Mouse (Mus musculus): ENCODE measurements around the gene Igfbp2.

The Igfbp2 gene

GRCm38 (mm10) chr1:72823751-72824706, at the start of gene Igfbp2:
Gene Igfbp2, plus strand, starts transcription at chr1:72824503.
- DNase-seq (ENCODE audit: extremely low read depth, low read depth, low spot score): no peak

DNA sequence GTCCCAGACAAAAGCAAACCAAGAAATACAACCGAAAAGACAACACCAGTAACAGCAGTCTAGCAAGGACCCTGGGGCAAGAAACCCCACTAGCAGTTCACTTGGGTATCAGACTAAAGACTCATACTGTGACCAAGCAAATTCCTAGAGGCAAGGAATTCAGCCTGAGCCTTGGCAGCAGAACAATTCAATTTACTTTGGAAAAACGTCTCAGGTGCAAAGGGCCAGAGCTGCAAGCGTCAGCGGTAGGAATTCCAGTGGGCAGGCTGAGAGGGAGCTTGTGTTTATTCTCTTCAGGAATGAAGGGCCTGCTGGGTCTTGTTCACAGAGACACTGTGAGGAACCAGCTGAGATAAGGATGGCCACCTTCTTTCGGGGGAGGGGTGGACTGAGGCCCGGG, 45.5 kb upstream of the Igfbp2 start:
- no peak for DNase-seq (ENCODE audit: extremely low read depth, low read depth, low spot score)

DNA sequence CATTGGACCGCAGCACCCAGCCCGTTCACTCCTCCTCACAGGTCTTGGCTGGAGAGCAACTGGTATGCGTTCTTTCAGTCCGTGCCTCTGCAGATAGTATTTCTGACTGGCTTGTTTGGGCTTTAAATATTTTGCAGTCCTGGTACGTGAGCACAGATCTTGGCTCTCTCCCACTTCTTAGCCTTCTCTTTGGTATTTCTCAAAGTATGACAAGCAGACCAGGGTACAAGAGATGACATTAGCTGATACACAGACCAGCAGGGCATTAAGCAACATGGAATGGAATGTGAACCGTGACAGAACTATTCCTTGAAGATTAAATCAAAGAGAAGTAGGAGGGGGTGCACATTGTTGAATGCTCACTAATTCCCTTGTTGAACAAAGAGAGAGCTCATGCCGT, 43.6 kb upstream of the Igfbp2 start:
- DNase-seq (ENCODE audit: extremely low read depth, low read depth, low spot score): no peak

GRCm38 (mm10) chr1:72783341-72783740, 41.0 kb upstream of the Igfbp2 start:
- no peak for DNase-seq (ENCODE audit: extremely low read depth, low read depth, low spot score)

DNA sequence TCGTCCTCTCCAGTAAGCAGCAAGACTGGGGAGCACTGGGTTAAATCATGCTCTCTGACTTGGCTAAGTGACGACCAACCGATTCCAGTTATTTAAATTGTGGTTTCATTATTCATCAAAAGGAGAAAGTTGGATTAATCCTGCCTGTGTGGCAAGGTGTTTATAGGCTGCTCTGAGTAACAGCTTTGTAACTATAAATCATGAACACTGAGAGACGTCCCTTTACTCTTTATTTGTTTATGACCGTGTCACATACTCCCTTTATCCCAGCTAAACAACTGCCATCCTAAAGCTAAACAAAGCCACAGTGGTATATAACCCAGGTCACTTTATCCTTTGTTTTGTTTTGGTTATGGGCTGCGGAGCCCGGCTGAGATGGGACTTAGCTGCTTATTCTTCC, 40.3 kb upstream of the Igfbp2 start:
- DNase-seq (ENCODE audit: extremely low read depth, low read depth, low spot score): no peak

- no peak for DNase-seq (ENCODE audit: extremely low read depth, low read depth, low spot score)
Measured at GRCm38 (mm10) chr1:72790670-72791069, 33.6 kb upstream of the Igfbp2 start.

GRCm38 (mm10) chr1:72791743-72792142, 32.6 kb upstream of the Igfbp2 start:
- DNase-seq (ENCODE audit: extremely low read depth, low read depth, low spot score): no peak

GRCm38 (mm10) chr1:72792262-72792661, 32.0 kb upstream of the Igfbp2 start:
- DNase-seq (ENCODE audit: extremely low read depth, low read depth, low spot score): no peak

DNA sequence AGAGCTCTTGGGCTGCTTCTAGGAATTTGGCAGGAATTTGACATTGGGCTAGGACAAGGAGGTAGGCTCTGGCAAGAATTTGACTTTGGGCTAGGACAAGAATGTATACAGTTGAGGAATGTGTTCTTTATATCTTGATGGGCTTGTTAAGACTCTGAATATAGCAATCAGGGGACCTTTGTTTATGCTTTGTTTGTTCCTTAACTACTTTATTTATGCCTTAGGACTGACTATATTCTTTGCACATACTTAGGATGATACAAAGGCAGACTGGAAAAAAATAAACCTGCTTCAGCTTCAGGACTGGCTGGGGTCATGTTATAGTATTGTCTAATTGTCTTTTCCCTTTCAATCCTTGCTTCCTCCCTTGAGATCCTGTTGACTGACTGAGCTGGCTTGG, 31.1 kb upstream of the Igfbp2 start:
- no peak for DNase-seq (ENCODE audit: extremely low read depth, low read depth, low spot score)

GRCm38 (mm10) chr1:72796128-72796527, 28.2 kb upstream of the Igfbp2 start:
- no peak for DNase-seq (ENCODE audit: extremely low read depth, low read depth, low spot score)

DNA sequence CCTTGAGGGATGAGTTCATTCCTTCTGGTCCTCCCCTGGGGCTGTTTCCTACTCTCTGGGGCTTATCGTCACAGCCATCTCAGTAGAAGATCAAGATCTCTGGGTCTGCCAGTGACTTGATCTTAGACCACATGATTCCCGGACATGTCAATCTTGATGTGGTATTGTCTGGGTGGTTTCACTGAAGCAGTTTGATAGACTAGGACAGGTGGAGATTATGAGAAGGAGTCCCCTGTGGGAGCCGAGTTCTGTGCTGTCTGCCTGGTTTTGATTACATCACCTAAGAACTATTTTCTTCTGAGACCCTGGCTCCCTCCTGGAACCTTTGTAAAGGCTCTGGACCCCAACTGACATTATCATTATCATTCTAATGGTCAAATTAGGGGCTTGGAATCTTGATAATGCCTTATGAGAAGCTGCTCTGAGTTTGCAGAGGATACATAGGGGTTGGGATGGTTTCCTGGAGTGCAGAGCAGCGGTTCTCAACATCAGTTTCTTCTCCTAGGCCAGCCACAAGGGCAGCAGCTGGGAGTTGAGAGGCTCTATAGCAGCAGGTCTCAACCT, 27.1 kb upstream of the Igfbp2 start:
- DNase-seq (ENCODE audit: extremely low read depth, low read depth, low spot score): no peak

DNA sequence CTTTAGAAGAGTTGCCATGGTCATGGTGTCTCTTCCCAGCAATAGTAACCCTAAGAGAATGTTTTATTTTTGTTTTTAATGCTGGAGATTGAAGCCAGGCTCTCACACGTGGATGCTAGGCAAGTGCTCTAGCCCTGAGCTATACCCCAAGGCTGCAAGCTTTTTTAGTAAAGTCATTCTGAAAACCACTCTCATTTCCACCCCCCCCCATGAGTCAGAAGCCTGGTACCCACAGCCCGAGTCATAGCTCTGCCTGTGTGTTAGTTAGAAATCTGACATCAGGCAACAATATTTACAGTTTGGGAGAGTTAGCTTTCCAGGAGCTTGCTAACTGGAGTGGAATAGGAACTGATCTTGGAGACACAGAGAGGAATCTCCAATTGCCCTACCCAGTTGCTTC, 25.9 kb upstream of the Igfbp2 start:
- no peak for DNase-seq (ENCODE audit: extremely low read depth, low read depth, low spot score)

DNA sequence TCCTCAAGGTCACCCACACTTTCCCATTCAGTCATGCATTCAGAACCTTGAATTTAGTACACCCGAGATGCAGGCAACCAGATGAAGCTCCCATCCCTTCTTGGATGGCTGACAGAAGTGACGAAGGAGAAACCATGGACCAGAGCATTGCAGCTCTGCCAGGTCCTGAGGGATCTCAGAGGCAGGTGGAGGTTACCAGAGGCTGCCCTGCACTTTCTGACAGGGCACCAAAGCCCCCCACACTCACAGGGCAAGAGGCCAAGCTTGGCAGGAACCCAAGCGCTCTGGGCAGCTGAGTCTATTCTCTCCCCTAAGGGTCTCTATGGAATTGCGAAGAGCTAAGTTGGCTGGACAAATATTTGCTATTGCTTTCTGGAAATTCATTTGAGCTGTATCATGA, 20.3 kb upstream of the Igfbp2 start:
- no peak for DNase-seq (ENCODE audit: extremely low read depth, low read depth, low spot score)

GRCm38 (mm10) chr1:72805037-72805436, 19.3 kb upstream of the Igfbp2 start:
- no peak for DNase-seq (ENCODE audit: extremely low read depth, low read depth, low spot score)

GRCm38 (mm10) chr1:72805476-72806043, 18.7 kb upstream of the Igfbp2 start:
- DNase-seq (ENCODE audit: extremely low read depth, low read depth, low spot score): no peak

GRCm38 (mm10) chr1:72806044-72806584, 18.2 kb upstream of the Igfbp2 start:
- DNase-seq (ENCODE audit: extremely low read depth, low read depth, low spot score): no peak

GRCm38 (mm10) chr1:72809304-72809703, 15.0 kb upstream of the Igfbp2 start:
- DNase-seq (ENCODE audit: extremely low read depth, low read depth, low spot score): no peak

DNA sequence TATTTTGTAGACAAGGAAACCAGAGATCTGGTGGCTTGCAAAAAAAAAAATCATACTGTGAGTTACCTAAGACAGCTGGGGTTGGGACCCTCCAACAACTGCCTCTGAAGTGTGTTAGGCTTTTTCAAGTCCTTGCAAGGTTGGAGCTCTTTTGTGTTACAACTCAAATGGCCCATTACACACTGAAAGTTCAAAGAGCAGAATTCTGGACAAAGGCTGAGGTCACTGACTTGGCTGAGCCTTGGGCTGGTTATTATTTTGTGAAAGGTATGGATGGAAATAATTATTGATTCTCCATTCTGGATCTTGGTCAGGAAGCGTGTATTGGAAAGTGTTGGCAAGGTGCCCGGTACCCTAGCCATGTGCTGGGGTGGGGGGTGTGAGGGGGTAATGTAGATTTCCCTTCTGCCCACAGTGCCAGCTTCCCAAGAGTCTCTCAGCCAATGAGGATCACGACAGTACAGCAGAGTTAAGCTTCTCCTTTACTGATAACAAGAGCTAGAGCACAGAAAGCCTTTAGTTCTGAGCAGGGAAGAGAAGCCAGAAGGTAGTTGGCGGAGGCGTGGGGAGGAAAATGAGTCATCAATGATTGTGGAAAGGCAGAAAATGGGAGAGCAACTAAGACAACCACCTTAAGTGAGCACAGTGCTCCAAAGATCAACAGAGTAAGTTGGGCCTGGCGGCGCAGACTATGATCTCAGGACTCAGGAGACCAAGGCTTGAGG, 14.2 kb upstream of the Igfbp2 start:
- no peak for DNase-seq (ENCODE audit: extremely low read depth, low read depth, low spot score)

DNA sequence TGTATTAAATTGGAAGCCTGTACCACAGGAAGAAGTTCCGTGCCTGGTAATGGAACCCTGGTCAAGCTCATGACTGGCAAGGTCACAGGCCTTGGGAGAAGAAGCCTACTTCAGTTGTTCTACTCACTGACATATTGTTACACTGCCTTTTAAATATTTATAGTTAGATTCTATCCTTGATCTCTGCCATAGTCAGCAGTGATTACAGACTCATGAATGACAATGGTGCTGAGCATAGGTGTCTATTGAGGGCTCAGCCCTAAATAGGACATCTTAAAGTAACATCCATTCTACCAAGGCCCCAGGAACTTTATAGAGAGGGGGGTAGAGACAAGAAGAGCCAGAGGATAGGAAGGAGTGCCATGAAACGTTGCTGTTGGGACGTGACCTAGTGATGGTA, 13.2 kb upstream of the Igfbp2 start:
- no peak for DNase-seq (ENCODE audit: extremely low read depth, low read depth, low spot score)

DNA sequence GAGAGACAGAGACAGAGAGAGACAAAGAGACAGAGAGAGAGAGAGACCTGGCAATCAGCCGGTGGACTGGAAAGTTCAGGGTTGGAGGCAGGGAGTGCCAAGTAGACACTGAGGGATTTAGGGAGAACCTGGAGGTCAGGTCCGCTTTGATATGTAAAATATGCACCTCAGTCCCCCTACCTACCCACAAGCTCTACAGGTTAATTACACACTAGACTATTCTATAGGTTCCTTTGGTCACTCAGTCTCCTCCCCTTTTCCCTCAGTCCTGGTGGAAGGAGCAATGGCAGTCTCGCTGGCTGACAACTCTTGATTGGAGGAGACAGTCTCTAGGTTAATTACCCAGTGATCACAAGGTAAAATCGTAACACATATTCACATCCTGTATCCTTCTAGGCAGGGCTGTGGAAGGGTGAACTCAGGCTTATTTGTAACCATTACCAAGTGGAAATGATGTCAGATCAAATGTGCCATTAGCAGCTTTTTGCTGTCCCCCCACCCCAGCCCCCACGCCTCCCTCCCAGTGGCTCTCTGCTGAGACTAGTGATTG, 11.1 kb upstream of the Igfbp2 start:
- DNase-seq (ENCODE audit: extremely low read depth, low read depth, low spot score): no peak
